Mouse (Mus musculus) heart, adult 2 months (tissue): ENCODE results near the gene 9230102O04Rik.

Source experiments
- CTCF ChIP-seq: fragments of 200-600 bp; IDR thresholded peaks from 2 replicates; pipeline ENCODE4 v1.8.1; 2022; ENCODE audit warnings: antibody characterized with exemption, mild to moderate bottlenecking, moderate library complexity
- POLR2A ChIP-seq: fragments of 200-500 bp; IDR thresholded peaks from 2 replicates; pipeline ENCODE4 v1.6.1; 2011; ENCODE audit warnings: mild to moderate bottlenecking, low read depth, low read length, control low read depth; ENCODE audit not compliant: insufficient read depth

GRCm38 (mm10) chr2:9926905-9927283 lies 37.6 kb upstream of the 9230102O04Rik start:
- TF ChIP-seq POLR2A (no peak), CTCF (no peak)
